Mouse (Mus musculus): ENCODE results near the gene 3110082I17Rik.

3110082I17Rik gene

DNA sequence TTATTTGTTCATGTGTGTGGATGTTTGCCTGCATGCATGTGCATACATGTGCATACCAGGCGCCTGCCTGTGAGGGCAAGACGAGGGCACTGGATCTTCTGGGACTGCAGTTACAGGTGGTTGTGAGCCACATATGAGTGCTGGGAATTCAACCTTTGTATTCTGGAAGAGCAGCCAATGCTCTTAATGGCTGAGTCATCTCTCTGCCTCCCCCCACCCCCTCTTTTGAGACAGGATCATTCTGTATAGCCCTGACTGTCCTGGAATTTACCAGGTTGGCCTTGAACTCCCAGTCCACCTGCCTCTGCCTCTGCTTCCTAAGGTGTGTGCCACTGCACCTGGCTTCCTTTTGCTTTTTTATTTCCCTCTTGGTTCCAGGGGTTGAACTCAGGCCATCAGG lies 85.5 kb downstream of the 3110082I17Rik start:
- no peak for DNase-seq

DNA sequence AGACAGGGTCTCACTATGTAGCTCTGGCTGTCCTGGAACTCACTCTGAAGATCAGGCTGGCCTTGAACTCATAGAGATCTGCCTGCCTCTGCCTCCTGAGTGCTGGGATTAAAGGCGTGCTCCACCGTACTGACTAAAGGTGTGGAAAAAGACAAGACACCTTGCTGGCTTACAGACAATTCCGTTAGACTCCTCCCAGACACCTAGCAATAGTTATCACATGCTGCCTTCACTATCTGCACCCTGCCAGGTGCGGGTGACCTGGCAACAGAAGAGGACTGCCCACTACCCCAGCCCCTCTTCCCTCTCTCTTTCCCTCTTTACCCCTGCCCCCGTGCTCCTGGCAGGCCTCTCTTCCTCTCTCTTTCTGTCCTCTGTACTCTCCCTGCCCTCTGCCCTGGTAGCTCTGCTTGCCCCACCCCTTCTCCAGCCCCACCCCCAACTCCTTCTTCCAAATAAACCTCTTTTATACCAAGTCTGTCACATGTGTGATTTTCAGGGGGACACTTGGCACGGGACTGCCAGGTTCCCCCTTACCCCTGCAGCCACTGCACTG lies 86.4 kb downstream of the 3110082I17Rik start:
- DNase-seq = no peak

GRCm38 (mm10) chr5:139373126-139373525 lies 87.2 kb downstream of the 3110082I17Rik start:
- DNase-seq = no peak

- DNase-seq = peak; percentile 74 to 80
Measured at GRCm38 (mm10) chr5:139371631-139372401, 88.5 kb downstream of the 3110082I17Rik start.

DNA sequence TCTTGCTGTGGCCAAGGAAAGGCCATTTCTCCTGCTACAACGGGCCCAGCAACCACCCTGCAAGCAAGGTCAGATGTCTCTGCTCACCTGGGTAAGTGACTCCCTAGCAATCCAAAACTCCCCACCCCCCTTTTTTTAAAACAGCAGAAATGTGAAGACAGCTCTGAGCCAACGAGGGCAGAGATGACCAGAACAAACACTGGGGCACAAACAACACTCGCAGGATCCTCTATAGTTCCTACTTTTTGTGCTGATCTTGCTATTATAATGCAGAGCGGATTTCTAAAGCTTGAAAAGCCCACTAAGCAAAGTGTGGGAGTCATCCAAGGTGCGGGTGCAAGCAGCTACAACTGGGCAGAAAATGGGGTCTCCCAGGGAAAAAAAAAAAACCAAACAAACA lies 89.2 kb downstream of the 3110082I17Rik start:
- no peak for DNase-seq

DNA sequence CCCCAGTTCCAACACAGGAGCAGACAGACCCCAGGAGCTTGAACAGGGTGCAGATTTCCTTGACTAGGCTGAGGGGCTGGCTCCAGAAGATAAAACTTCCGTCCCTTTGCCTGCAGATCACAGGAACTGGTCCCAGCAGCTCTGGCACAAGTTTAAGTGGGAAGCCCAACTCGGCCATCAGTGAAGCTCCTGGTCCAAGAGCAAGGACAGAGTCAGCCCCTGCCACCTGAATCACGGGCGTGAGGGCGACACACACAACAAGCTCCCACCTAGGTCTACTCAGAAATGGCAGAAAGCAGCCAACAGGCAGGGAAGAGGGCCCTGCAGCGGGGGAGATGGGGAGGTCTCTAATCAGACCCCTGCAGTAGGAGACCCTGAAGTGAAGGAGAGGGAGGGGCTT lies 90.0 kb downstream of the 3110082I17Rik start:
- DNase-seq = no peak

DNA sequence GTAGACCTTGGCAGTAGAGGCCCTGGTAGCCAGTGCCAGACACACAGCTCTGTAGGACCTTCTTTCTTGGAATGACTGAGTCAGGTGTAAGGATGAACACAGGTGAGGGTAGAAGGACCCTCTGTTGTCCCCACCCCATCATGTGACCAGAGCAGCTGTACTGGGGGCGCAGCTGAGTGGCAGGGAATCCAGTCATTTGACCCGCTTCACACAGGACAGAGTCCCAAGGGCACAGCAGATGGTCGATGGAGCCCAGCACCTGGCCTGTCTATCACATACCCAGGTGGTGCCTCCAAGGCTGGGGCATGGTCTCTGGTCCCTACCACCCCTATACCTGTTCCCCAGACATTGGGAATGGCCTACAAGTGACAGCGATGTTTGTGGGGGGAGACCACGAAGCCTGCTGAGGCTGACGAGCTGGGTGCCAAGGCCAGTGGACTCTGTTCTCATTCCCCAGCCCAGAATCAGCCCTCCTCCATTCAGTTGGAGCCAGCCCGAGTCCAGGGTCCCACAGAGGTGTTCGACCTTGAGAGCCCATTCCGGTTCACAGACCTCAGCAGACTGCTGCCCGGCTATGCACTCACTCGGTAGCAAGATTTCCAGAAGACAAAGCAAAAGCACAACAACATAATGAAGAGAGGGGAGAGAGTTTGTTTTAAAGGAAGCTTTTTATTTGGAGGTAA lies 91.5 kb downstream of the 3110082I17Rik start:
- DNase-seq = no peak

GRCm38 (mm10) chr5:139367884-139368458 lies 92.4 kb downstream of the 3110082I17Rik start:
- peak in 1 of 2 experiments; percentile 33 for DNase-seq

DNA sequence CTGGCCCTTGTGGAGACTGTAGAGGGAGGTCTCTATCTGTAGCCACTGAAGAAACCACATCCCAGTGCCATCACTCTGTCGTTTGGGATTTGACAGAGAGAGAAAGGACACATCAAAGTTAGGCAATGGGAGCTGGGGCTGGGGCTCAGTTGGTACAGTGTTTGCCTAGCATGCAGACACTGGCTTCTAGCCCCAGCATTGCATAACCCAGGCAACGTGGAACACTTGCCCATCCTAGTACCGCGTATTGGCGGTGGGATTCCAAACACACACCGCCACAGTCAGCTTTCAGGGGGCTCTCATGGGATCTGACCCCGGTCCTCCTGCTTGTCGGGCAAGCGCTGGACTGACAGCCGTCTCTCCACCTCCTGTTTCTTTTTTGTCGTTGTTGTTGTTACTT lies 93.8 kb downstream of the 3110082I17Rik start:
- no peak for DNase-seq

DNA sequence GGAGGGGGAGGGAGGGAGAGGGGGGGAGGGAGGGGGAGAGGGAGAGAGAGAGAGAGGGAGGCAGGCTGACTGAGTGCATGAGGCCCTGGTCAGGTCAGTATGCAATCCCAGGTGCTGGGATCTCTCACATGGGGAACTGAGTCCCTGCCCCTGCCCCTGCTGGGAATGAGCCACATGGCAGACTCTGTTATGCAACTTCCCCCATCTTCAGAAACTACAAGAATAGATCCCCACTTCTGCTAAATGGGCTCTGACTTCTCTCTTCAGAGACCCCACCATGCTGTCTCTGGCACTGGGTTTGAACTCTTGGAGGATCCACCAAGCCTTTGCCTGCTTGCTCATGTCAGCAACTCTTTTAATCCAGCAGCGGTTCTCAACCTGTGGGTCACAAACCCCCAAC lies 94.5 kb downstream of the 3110082I17Rik start:
- no peak for DNase-seq

- no peak for DNase-seq
Measured at GRCm38 (mm10) chr5:139364911-139365571, 95.3 kb downstream of the 3110082I17Rik start.

GRCm38 (mm10) chr5:139364260-139364910 lies 95.9 kb downstream of the 3110082I17Rik start:
- DNase-seq = peak; percentile 63 to 75

GRCm38 (mm10) chr5:139363858-139364257 lies 96.5 kb downstream of the 3110082I17Rik start:
- no peak for DNase-seq

DNA sequence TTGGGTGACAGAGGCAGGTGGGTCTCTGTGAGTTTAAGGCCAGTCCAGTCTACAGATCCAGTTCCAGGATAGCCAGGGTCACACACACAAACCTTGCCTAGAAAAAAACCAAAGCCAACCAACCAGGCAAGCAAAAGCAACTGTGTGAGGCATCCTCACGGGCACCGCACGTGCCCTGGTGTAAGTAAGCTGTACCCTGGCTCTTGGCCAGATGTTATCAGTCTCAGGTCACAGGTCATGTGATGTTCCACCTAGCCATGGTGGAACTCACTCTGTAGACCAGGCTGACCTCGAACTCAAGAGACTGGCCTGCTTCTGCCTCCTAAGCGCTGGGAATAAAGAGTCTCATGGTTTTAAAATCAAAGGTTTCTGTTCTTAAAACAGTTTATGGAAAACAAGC lies 101.1 kb downstream of the 3110082I17Rik start:
- DNase-seq = no peak

DNA sequence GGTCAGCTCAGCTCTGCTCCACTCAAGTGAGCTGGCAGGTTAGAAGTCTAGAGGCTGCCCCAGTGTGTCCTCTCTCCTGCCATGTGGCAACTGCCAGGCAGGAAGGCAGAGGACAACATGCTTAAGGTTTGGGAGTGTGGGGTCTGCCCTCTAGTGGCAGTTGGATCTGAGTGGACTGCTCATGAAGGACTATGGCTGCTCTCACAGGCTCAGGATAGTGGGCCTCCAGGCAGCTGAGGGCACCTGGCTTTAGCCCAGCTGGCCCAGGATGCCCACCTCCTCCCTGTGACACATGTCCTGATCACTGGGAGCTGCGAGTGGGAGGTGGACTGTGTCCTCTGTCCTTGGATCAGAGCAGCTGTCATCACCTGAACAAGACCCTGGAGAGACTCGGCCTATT lies 101.7 kb downstream of the 3110082I17Rik start:
- no peak for DNase-seq

DNA sequence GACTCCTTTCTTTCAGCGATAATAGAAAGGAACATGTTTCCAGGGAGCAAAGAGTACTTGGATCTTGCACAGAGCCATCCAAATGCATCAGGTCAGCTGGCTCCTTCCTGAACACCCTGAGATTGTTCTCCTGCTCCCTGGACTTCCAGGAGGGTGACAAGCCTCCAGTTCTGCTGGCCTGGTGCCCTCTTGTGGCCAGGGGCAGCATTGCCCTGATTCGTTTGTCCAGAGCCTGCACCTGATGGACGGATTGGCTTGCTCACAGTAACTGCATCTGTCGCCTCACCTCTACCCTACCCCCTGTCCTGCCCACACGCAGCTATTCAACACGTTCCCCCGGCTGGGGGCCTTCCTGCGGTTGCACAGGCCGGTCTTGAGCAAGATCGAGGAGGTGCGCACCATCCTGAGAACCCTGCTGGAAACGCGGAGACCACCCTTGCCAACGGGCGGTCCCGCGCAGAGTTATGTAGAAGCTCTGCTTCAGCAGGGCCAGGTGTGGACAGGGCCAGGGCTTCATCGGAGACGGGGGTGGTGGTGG lies 105.0 kb downstream of the 3110082I17Rik start:
- peak; percentile 26 to 28 for DNase-seq

GRCm38 (mm10) chr5:139353946-139354345 lies 106.4 kb downstream of the 3110082I17Rik start:
- no peak for DNase-seq

DNA sequence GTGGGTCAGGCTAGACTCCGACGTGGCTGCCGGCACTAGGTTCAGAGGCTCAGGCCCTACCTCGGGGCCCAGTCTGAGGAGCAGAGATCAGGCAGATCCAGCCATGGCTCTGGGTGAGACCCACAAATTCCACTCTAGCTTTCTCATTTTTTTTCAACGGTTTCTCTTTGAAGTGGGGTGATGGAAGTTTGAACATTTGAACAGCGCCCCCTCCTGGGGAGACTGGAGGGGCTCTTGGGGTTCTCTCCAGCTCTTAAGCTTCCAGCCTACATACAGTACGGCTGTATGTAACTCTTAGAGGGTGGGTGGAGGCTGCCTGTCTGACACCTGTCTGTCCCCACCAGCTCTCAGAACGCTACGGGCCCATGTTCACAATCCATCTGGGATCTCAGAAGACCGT lies 106.8 kb downstream of the 3110082I17Rik start:
- DNase-seq = no peak

DNA sequence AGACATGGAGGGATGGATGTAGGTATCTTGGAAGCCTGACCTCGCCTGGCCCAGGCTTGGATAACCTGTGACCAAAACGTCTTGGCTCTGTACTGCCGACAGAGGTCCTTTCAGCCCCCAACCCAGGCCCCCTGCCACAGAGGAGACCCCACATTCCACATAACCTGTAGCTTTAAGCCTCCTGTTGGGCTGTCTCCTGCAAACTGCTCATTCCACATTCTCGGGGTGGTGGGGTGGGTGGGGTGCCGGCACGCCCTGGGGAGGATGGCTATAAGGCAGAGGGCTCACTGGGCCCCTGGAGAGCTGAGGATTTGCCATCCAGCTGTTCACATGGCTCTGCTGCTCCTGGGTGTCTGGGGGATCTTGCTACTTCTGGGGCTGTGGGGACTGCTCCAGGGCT lies 108.0 kb downstream of the 3110082I17Rik start, which contains the start of gene Cyp2w1:
Cyp2w1 (plus strand) TSS at position 301 of the 400 bp plus-strand sequence.
- no peak for DNase-seq

DNA sequence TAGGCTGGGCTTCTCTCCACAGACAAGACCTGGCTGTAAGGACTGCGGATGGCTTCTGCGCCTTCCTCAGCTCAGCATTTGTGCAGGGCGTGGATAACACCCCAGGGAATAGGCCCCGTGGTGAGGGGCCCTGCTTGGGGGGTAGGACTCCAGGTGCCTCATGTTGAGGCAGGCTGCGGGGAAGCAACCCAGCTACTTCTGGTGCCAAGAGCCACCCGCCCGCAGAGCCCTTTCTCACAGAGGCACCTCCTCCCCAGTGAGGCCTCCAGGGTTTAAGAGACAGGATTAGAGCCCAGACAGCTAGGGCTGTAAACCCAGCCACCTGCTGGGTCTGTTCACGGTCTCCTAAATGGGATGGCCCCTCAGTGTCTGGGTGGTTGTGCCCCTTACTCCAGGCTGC lies 108.7 kb downstream of the 3110082I17Rik start:
- no peak for DNase-seq

DNA sequence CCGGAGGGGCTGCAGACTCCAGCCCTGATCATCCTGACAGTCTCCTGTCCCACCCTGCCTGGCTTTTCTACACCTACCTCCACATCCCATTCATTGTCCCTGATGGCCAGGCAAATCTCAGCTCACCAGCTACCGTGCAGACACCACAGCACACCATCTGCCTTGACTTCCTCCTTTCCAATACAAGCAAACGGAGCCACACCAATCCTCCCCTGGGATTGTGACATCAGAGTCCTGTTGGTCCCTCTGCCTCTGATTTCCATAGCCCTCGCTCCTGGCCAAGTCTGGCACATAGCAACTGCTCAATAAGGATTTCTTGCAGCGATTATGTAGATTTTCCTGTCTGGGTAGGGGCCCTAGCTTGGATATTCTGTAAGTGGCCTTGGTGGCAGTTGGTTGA lies 109.2 kb downstream of the 3110082I17Rik start, which contains the start of gene Cox19:
Cox19 (minus strand) TSS at position 285 of the 400 bp plus-strand sequence.
- DNase-seq = no peak

GRCm38 (mm10) chr5:139349713-139350112 lies 110.6 kb downstream of the 3110082I17Rik start:
- no peak for DNase-seq

Measured in thymus, adult 18-20 months (tissue).